Mouse (Mus musculus): ENCODE data around the gene Aqp5. TPM values are rescaled to one million over a fixed set of nuclear protein-coding genes. Genes with fewer than 3 reads are reported as not detected.

The Aqp5 gene
- total RNA-seq (2021) = not detected
- long read RNA-seq, experiment 1, partial matches to known transcripts = 0 of 1 reads
- long read RNA-seq, experiment 1, other reads (novel, unspliced or antisense) = 0 of 1 reads
- long read RNA-seq, experiment 2 = 0 reads

GRCm38 (mm10) chr15:99590429-99591084 is at the start of gene Aqp5:
Aqp5 (plus strand) TSS chr15:99590782.
- no peak for DNase-seq (ENCODE audit: low spot score in 2 of 2)

GRCm38 (mm10) chr15:99544047-99544446 is 46.5 kb upstream of the Aqp5 start:
- DNase-seq (ENCODE audit: low spot score in 2 of 2) = no peak

GRCm38 (mm10) chr15:99546596-99546995 is 44.0 kb upstream of the Aqp5 start:
- DNase-seq (ENCODE audit: low spot score in 2 of 2) = no peak

- no peak for DNase-seq (ENCODE audit: low spot score in 2 of 2)
Observed at GRCm38 (mm10) chr15:99547732-99548131, 42.9 kb upstream of the Aqp5 start.

- no peak for DNase-seq (ENCODE audit: low spot score in 2 of 2)
Observed at GRCm38 (mm10) chr15:99549901-99550300, 40.7 kb upstream of the Aqp5 start.

GRCm38 (mm10) chr15:99553767-99554166 is 36.8 kb upstream of the Aqp5 start:
- no peak for DNase-seq (ENCODE audit: low spot score in 2 of 2)

- no peak for DNase-seq (ENCODE audit: low spot score in 2 of 2)
Observed at GRCm38 (mm10) chr15:99558947-99559346, 31.6 kb upstream of the Aqp5 start.

- no peak for DNase-seq (ENCODE audit: low spot score in 2 of 2)
Observed at GRCm38 (mm10) chr15:99560246-99560645, 30.3 kb upstream of the Aqp5 start.

- no peak for DNase-seq (ENCODE audit: low spot score in 2 of 2)
Observed at GRCm38 (mm10) chr15:99567371-99567770, 23.2 kb upstream of the Aqp5 start.

GRCm38 (mm10) chr15:99568682-99569081 is 21.9 kb upstream of the Aqp5 start:
- no peak for DNase-seq (ENCODE audit: low spot score in 2 of 2)

GRCm38 (mm10) chr15:99569123-99569522 is 21.5 kb upstream of the Aqp5 start:
- no peak for DNase-seq (ENCODE audit: low spot score in 2 of 2)

- DNase-seq (ENCODE audit: low spot score in 2 of 2) = no peak
Observed at GRCm38 (mm10) chr15:99578802-99579485, 11.6 kb upstream of the Aqp5 start, which contains the start of gene Aqp2. Aqp2 (plus strand) TSS chr15:99579055.

GRCm38 (mm10) chr15:99583463-99584344 is 6.9 kb upstream of the Aqp5 start:
- DNase-seq (ENCODE audit: low spot score in 2 of 2) = no peak

- no peak for DNase-seq (ENCODE audit: low spot score in 2 of 2)
Observed at GRCm38 (mm10) chr15:99584407-99585202, 6.0 kb upstream of the Aqp5 start.

GRCm38 (mm10) chr15:99585741-99586140 is 4.8 kb upstream of the Aqp5 start:
- DNase-seq (ENCODE audit: low spot score in 2 of 2) = no peak

- DNase-seq (ENCODE audit: low spot score in 2 of 2) = no peak
Observed at GRCm38 (mm10) chr15:99586525-99586924, 4.1 kb upstream of the Aqp5 start.

GRCm38 (mm10) chr15:99589237-99589636 is 1.3 kb upstream of the Aqp5 start:
- DNase-seq (ENCODE audit: low spot score in 2 of 2) = no peak

GRCm38 (mm10) chr15:99589704-99590103 is 878 bp upstream of the Aqp5 start:
- DNase-seq (ENCODE audit: low spot score in 2 of 2) = no peak

GRCm38 (mm10) chr15:99592177-99592576 is 1.6 kb downstream of the Aqp5 start:
- no peak for DNase-seq (ENCODE audit: low spot score in 2 of 2)

- no peak for DNase-seq (ENCODE audit: low spot score in 2 of 2)
Observed at GRCm38 (mm10) chr15:99592877-99593276, 2.3 kb downstream of the Aqp5 start.

- no peak for DNase-seq (ENCODE audit: low spot score in 2 of 2)
Observed at GRCm38 (mm10) chr15:99594951-99595350, 4.4 kb downstream of the Aqp5 start.

All from layer of hippocampus, postnatal 14 days (tissue).